Mouse (Mus musculus) regulatory T cell (primary cell): ENCODE results near the gene Lipo4.
"Not testable (repeated sequence)": the region's sequence is repeated elsewhere in the genome, so short reads cannot be mapped to it uniquely, and the experiment has no call there.

Experiments used
- in situ Hi-C: fragments of 300-600 bp; cut with MboI, MseI; formaldehyde crosslinking; loops from one replicate; pipeline ENCODE4 v1.15.1; 2025; ENCODE audit warnings: high pct_unique_total_duplicates

The Lipo4 gene

GRCm38 (mm10) chr19:33517680-33518079 lies at the start of gene Lipo4:
Gene Lipo4 (minus strand): TSS chr19:33517780.
- in situ Hi-C loops = no loop called here

GRCm38 (mm10) chr19:33456426-33456825 lies 61.2 kb downstream of the Lipo4 start:
- in situ Hi-C loops = not testable (repeated sequence)

GRCm38 (mm10) chr19:33453725-33454124 lies 63.9 kb downstream of the Lipo4 start:
- in situ Hi-C loops = no loop called here
